Mouse (Mus musculus) bone marrow, adult 2 months (tissue): ENCODE measurements around the gene Gpr146.

Experiments
- CTCF ChIP-seq: fragments of 200-500 bp; IDR thresholded peaks from 2 replicates; pipeline ENCODE4 v1.5.1; 2011; ENCODE audit warnings: low read length, control low read depth; ENCODE audit not compliant: control insufficient read depth, insufficient read depth
- POLR2A ChIP-seq: fragments of 200-500 bp; IDR thresholded peaks from 2 replicates; pipeline ENCODE4 v1.6.1; 2011; ENCODE audit warnings: low read depth, mild to moderate bottlenecking, control low read depth, low read length, borderline replicate concordance; ENCODE audit not compliant: control insufficient read depth

- TF ChIP-seq CTCF (no peak), POLR2A (no peak)
Measured at GRCm38 (mm10) chr5:139378271-139378556, 717 bp downstream of the Gpr146 start.
